Mouse (Mus musculus): ENCODE measurements around the gene Cadm4. TPM values are rescaled to one million over a fixed set of nuclear protein-coding genes. Genes with fewer than 3 reads are reported as not detected.

The Cadm4 gene
- polyA plus RNA-seq, 1 experiment from 2014 or later: 26.3 TPM

- Histone ChIP-seq H3K9me3 (replicated peaks; ENCODE audit: control insufficient read depth, low read length) (no peaks in the 10 kb centered on the region), H3K27me3 (replicated peaks; ENCODE audit: control insufficient read depth, insufficient read depth, low read length) (no peaks in the 10 kb centered on the region), H3K4me2 (ENCODE audit: low read length) (no peak overlapping the region), H3K9ac (ENCODE audit: low read length) (no peak overlapping the region), H3K36me3 (ENCODE audit: control insufficient read depth, insufficient read depth, low read length) (peaks cover 48% of the 10 kb centered on the region), H3K4me3 (ENCODE audit: low read depth, low read length) (no peak overlapping the region), H3K27ac (ENCODE audit: low read depth, low read length) (no peak overlapping the region), H3K4me1 (ENCODE audit: control insufficient read depth, insufficient read depth, low read length) (peaks cover 21% of the 10 kb centered on the region)
- DNase-seq (ENCODE audit: low spot score) (no peak), ATAC-seq (no peak)
- WGBS: 58% methylated on average over 21 of the region's 21 CpGs
Observed at GRCm38 (mm10) chr7:24501492-24501891, 19.7 kb downstream of the Cadm4 start.

- H3K9ac ChIP-seq (ENCODE audit: low read length): peak overlapping the region; percentile 29; the same call in 1 of the 2 replicates
- 23% methylated on average over 10 of the region's 10 CpGs for WGBS
- peaks cover 28% of the 10 kb centered on the region for H3K4me1 ChIP-seq (ENCODE audit: control insufficient read depth, insufficient read depth, low read length)
- ATAC-seq: no peak
- H3K27ac ChIP-seq (ENCODE audit: low read depth, low read length): no peak overlapping the region
- no peaks in the 10 kb centered on the region for H3K27me3 ChIP-seq (replicated peaks; ENCODE audit: control insufficient read depth, insufficient read depth, low read length)
- H3K9me3 ChIP-seq (replicated peaks; ENCODE audit: control insufficient read depth, low read length): no peaks in the 10 kb centered on the region
- no peak overlapping the region for H3K4me3 ChIP-seq (ENCODE audit: low read depth, low read length)
- peaks cover 46% of the 10 kb centered on the region for H3K36me3 ChIP-seq (ENCODE audit: control insufficient read depth, insufficient read depth, low read length)
- H3K4me2 ChIP-seq (ENCODE audit: low read length): no peak overlapping the region
- no peak for DNase-seq (ENCODE audit: low spot score)
Observed at GRCm38 (mm10) chr7:24504004-24504403, 22.2 kb downstream of the Cadm4 start.

- peak overlapping the region; percentile 93; the same call in 1 of the 2 replicates for H3K9ac ChIP-seq (ENCODE audit: low read length)
- peak overlapping the region; percentile 71; the same call in 1 of the 2 replicates for H3K4me2 ChIP-seq (ENCODE audit: low read length)
- peak overlapping the region; percentile 100; the same call in 1 of the 2 replicates for H3K27ac ChIP-seq (ENCODE audit: low read depth, low read length)
- peaks cover 28% of the 10 kb centered on the region for H3K4me1 ChIP-seq (ENCODE audit: control insufficient read depth, insufficient read depth, low read length)
- H3K27me3 ChIP-seq (replicated peaks; ENCODE audit: control insufficient read depth, insufficient read depth, low read length): no peaks in the 10 kb centered on the region
- DNase-seq (ENCODE audit: low spot score) (no peak), ATAC-seq (no peak)
- 35% methylated on average over 4 of the region's 4 CpGs for WGBS
- no peaks in the 10 kb centered on the region for H3K9me3 ChIP-seq (replicated peaks; ENCODE audit: control insufficient read depth, low read length)
- peaks cover 37% of the 10 kb centered on the region for H3K36me3 ChIP-seq (ENCODE audit: control insufficient read depth, insufficient read depth, low read length)
- 0 out of 2 replicates have a peak overlapping the region, but pooled peaks have one; percentile 61 for H3K4me3 ChIP-seq (ENCODE audit: low read depth, low read length)
Observed at GRCm38 (mm10) chr7:24504868-24505267, 23.0 kb downstream of the Cadm4 start.

GRCm38 (mm10) chr7:24505447-24506064 is 23.7 kb downstream of the Cadm4 start:
- Histone ChIP-seq H3K9me3 (replicated peaks; ENCODE audit: control insufficient read depth, low read length) (no peaks in the 10 kb centered on the region), H3K4me2 (ENCODE audit: low read length) (peak overlapping the region; percentile 71), H3K4me3 (ENCODE audit: low read depth, low read length) (peak overlapping the region; percentile 61), H3K27ac (ENCODE audit: low read depth, low read length) (peak overlapping the region; percentile 100), H3K36me3 (ENCODE audit: control insufficient read depth, insufficient read depth, low read length) (peaks cover 35% of the 10 kb centered on the region), H3K9ac (ENCODE audit: low read length) (peak overlapping the region; percentile 93; the same call in 1 of the 2 replicates), H3K27me3 (replicated peaks; ENCODE audit: control insufficient read depth, insufficient read depth, low read length) (no peaks in the 10 kb centered on the region), H3K4me1 (ENCODE audit: control insufficient read depth, insufficient read depth, low read length) (peaks cover 28% of the 10 kb centered on the region)
- no peak for ATAC-seq
- WGBS: 5% methylated on average over 15 of the region's 15 CpGs
- peak; percentile 60 for DNase-seq (ENCODE audit: low spot score)

- H3K4me2 ChIP-seq (ENCODE audit: low read length): peak overlapping the region; percentile 71
- DNase-seq (ENCODE audit: low spot score): no peak
- no peaks in the 10 kb centered on the region for H3K9me3 ChIP-seq (replicated peaks; ENCODE audit: control insufficient read depth, low read length)
- H3K27me3 ChIP-seq (replicated peaks; ENCODE audit: control insufficient read depth, insufficient read depth, low read length): no peaks in the 10 kb centered on the region
- H3K4me1 ChIP-seq (ENCODE audit: control insufficient read depth, insufficient read depth, low read length): peaks cover 28% of the 10 kb centered on the region
- H3K27ac ChIP-seq (ENCODE audit: low read depth, low read length): peak overlapping the region; percentile 100
- ATAC-seq: no peak
- peak overlapping the region; percentile 61 for H3K4me3 ChIP-seq (ENCODE audit: low read depth, low read length)
- peak overlapping the region; percentile 93 for H3K9ac ChIP-seq (ENCODE audit: low read length)
- peaks cover 35% of the 10 kb centered on the region for H3K36me3 ChIP-seq (ENCODE audit: control insufficient read depth, insufficient read depth, low read length)
- WGBS: 5% methylated on average over 3 of the region's 3 CpGs
Observed at GRCm38 (mm10) chr7:24506065-24506459, 24.2 kb downstream of the Cadm4 start.

GRCm38 (mm10) chr7:24506476-24506837 is 24.6 kb downstream of the Cadm4 start:
- H3K9me3 ChIP-seq (replicated peaks; ENCODE audit: control insufficient read depth, low read length): no peaks in the 10 kb centered on the region
- peak overlapping the region; percentile 100 for H3K27ac ChIP-seq (ENCODE audit: low read depth, low read length)
- H3K27me3 ChIP-seq (replicated peaks; ENCODE audit: control insufficient read depth, insufficient read depth, low read length): no peaks in the 10 kb centered on the region
- ATAC-seq: peak; percentile 11; the same call in 1 of the 2 replicates
- H3K9ac ChIP-seq (ENCODE audit: low read length): peak overlapping the region; percentile 93
- H3K4me3 ChIP-seq (ENCODE audit: low read depth, low read length): peak overlapping the region; percentile 61
- 0% methylated on average over 12 of the region's 12 CpGs for WGBS
- peak overlapping the region; percentile 71 for H3K4me2 ChIP-seq (ENCODE audit: low read length)
- peaks cover 28% of the 10 kb centered on the region for H3K4me1 ChIP-seq (ENCODE audit: control insufficient read depth, insufficient read depth, low read length)
- peak; percentile 87 for DNase-seq (ENCODE audit: low spot score)
- peaks cover 35% of the 10 kb centered on the region for H3K36me3 ChIP-seq (ENCODE audit: control insufficient read depth, insufficient read depth, low read length)

- H3K4me1 ChIP-seq (ENCODE audit: control insufficient read depth, insufficient read depth, low read length): peaks cover 28% of the 10 kb centered on the region
Observed at GRCm38 (mm10) chr7:24506838-24507725, 25.3 kb downstream of the Cadm4 start, which contains the start of gene Zfp428. TSS of gene Zfp428 (plus strand) at chr7:24507006.

GRCm38 (mm10) chr7:24507726-24508114 is 25.9 kb downstream of the Cadm4 start:
- peak overlapping the region; percentile 71 for H3K4me2 ChIP-seq (ENCODE audit: low read length)
- peak overlapping the region; percentile 61 for H3K4me3 ChIP-seq (ENCODE audit: low read depth, low read length)
- no peaks in the 10 kb centered on the region for H3K9me3 ChIP-seq (replicated peaks; ENCODE audit: control insufficient read depth, low read length)
- peaks cover 35% of the 10 kb centered on the region for H3K36me3 ChIP-seq (ENCODE audit: control insufficient read depth, insufficient read depth, low read length)
- ATAC-seq: peak; percentile 3; the same call in 1 of the 2 replicates
- peaks cover 28% of the 10 kb centered on the region for H3K4me1 ChIP-seq (ENCODE audit: control insufficient read depth, insufficient read depth, low read length)
- no peak for DNase-seq (ENCODE audit: low spot score)
- peak overlapping the region; percentile 93 for H3K9ac ChIP-seq (ENCODE audit: low read length)
- H3K27me3 ChIP-seq (replicated peaks; ENCODE audit: control insufficient read depth, insufficient read depth, low read length): no peaks in the 10 kb centered on the region
- H3K27ac ChIP-seq (ENCODE audit: low read depth, low read length): peak overlapping the region; percentile 100
- WGBS: 1% methylated on average over 20 of the region's 20 CpGs

More at GRCm38 (mm10) chr7:24506838-24507725, 25.3 kb downstream of the Cadm4 start, which contains the start of gene Zfp428:
- Histone ChIP-seq H3K36me3 (ENCODE audit: control insufficient read depth, insufficient read depth, low read length) (peaks cover 35% of the 10 kb centered on the region), H3K4me3 (ENCODE audit: low read depth, low read length) (peak within 1 kb of the TSS; percentile 61), H3K27me3 (replicated peaks; ENCODE audit: control insufficient read depth, insufficient read depth, low read length) (no peaks in the 10 kb centered on the region), H3K9me3 (replicated peaks; ENCODE audit: control insufficient read depth, low read length) (no peaks in the 10 kb centered on the region), H3K27ac (ENCODE audit: low read depth, low read length) (peak within 1 kb of the TSS; percentile 100), H3K9ac (ENCODE audit: low read length) (peak within 1 kb of the TSS; percentile 93), H3K4me2 (ENCODE audit: low read length) (peak within 1 kb of the TSS; percentile 71)
- peak; percentile 99 for DNase-seq (ENCODE audit: low spot score)
- WGBS: under 1% methylated on average over 84 of the region's 84 CpGs
- ATAC-seq: peak; percentile 94
